Mouse (Mus musculus) MEL (cell line): Measurements from ENCODE around the gene Ltbp3.

ENCODE experiments used
- CTCF ChIP-seq, 3 experiments: IDR thresholded peaks in 2 of 3; conservative IDR thresholded peaks in 1 of 3; 2 replicates each; pipeline ENCODE4 v1.5.1; 2011 to 2012; ENCODE audit warnings: low read length in 3 of 3, low read depth in 2 of 3, mild to moderate bottlenecking in 2 of 3, improper control_type of control experiment in 1 of 3, inconsistent platforms in 1 of 3, mixed read lengths in 1 of 3, moderate library complexity in 1 of 3; ENCODE audit not compliant: control insufficient read depth in 1 of 3, insufficient read depth in 1 of 3, poor library complexity in 1 of 3, severe bottlenecking in 1 of 3
- HCFC1 ChIP-seq: IDR thresholded peaks from 2 replicates; pipeline ENCODE4 v1.6.1; 2012; ENCODE audit warnings: low read depth, mild to moderate bottlenecking, inconsistent platforms, low read length, improper control_type of control experiment, moderate library complexity
- MAFK ChIP-seq: IDR thresholded peaks from 2 replicates; pipeline ENCODE4 v1.6.1; 2011; ENCODE audit warnings: low read depth, mild to moderate bottlenecking, low read length, improper control_type of control experiment, borderline replicate concordance
- MAX ChIP-seq: IDR thresholded peaks from 2 replicates; pipeline ENCODE4 v1.6.1; 2011; ENCODE audit warnings: low read length, improper control_type of control experiment

- TF ChIP-seq MAFK: no peak
- TF ChIP-seq MAX: no peak
- no peak for TF ChIP-seq HCFC1
- TF ChIP-seq CTCF (IDR thresholded peaks at IDR 0.05 in 2 of 3, conservative IDR thresholded peaks at IDR 0.05 in 1 of 3; ENCODE audit: control insufficient read depth in 1 of 3, insufficient read depth in 1 of 3, low read depth in 2 of 3, low read length in 3 of 3, poor library complexity in 1 of 3, severe bottlenecking in 1 of 3): no peak
Observed at GRCm38 (mm10) chr19:5803881-5804279, 63.2 kb downstream of the Ltbp3 start.
